ENCODE assay signal across 25 mouse cellular contexts in the genomic region with DNA sequence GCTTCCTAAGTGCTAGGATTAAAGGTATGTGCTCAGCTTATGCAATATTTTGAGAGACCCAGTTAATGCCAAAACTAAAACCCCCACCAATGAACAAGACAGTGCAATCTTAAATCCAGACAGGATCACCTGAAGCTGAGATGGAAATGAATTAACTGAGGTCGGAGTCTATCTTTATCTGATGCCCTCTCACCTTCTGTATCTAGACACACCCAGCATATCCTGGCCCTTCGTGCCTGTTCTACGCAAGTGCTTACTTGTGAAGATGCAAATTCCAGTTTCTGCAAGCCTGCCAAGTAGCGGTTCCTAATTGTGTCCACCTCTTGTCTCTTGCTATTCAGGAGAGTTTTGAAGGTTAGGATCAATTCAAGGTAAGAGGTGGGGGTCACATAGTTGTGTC.
A peak's percentile ranks its signal among the peaks of the same experiment; 100 is the strongest.
DNase-seq lines count a peak whose midpoint lies in the region; ATAC-seq and TF ChIP-seq lines count a peak whose summit lies in the region.
"Had no signal": no experiment of that assay in that cellular context is flagged by ENCODE, and none has a peak within 500 bp of the region (broad histone marks: within the 10 kb centered on the region; RNA-seq: fewer than 3 reads in every experiment).

No protein-coding gene starts in this region.

- no peaks in the 10 kb centered on the region for H3K36me3 ChIP-seq in liver, adult 2 months (ENCODE audit: control insufficient read depth, insufficient read depth, low read length)
- no peaks in the 10 kb centered on the region for H3K36me3 ChIP-seq in liver, postnatal 0 days (replicated peaks; ENCODE audit: insufficient read depth, low read length)
- H3K36me3 ChIP-seq: embryonic facial prominence, embryonic 13.5 days; embryonic facial prominence, embryonic 15.5 days; forebrain, embryonic 10.5 days; forebrain, embryonic 12.5 days; G1E had no signal

- no peak for TF ChIP-seq POLR2A in liver, adult 2 months (IDR thresholded peaks at IDR 0.05; ENCODE audit: extremely low read depth, insufficient read depth, low read length)
- no peak for TF ChIP-seq POLR2A in cerebellum, adult 2 months (IDR thresholded peaks at IDR 0.05; ENCODE audit: borderline replicate concordance, insufficient read depth, low read length)

- H3K79me2 ChIP-seq in liver, adult 2 months (ENCODE audit: control insufficient read depth, insufficient read depth, low read length) = no peaks in the 10 kb centered on the region

- no peaks in the 10 kb centered on the region for H3K27me3 ChIP-seq in liver, adult 2 months (ENCODE audit: control insufficient read depth, insufficient read depth, low read length)
- H3K27me3 ChIP-seq in liver, postnatal 0 days (ENCODE audit: insufficient read depth, low read length) = no peaks in the 10 kb centered on the region
- no peaks in the 10 kb centered on the region for H3K27me3 ChIP-seq in cerebellum, adult 2 months (ENCODE audit: control insufficient read depth, insufficient read depth, low read length)
- H3K27me3 ChIP-seq: CH12.LX; embryonic facial prominence, embryonic 13.5 days; embryonic facial prominence, embryonic 15.5 days; forebrain, embryonic 12.5 days; Patski had no signal

- peaks cover 26% of the 10 kb centered on the region for H3K4me1 ChIP-seq in liver, adult 2 months (ENCODE audit: control insufficient read depth, insufficient read depth, low read length)
- no peaks in the 10 kb centered on the region for H3K4me1 ChIP-seq in liver, postnatal 0 days (ENCODE audit: insufficient read depth)
- no peaks in the 10 kb centered on the region for H3K4me1 ChIP-seq in cerebellum, adult 2 months (ENCODE audit: control insufficient read depth, insufficient read depth, low read length)
- H3K4me1 ChIP-seq: embryonic facial prominence, embryonic 13.5 days; embryonic facial prominence, embryonic 15.5 days; forebrain, embryonic 10.5 days; forebrain, embryonic 12.5 days had no signal

- peak overlapping the region; percentile 90 for H3K27ac ChIP-seq in liver, adult 2 months (replicated peaks; ENCODE audit: insufficient read depth, low read depth, low read length)
- H3K27ac ChIP-seq in liver, postnatal 0 days (ENCODE audit: low read depth) = no peak overlapping the region
- no peak overlapping the region for H3K27ac ChIP-seq in cerebellum, adult 2 months (ENCODE audit: insufficient read depth, low read length)
- H3K27ac ChIP-seq: embryonic facial prominence, embryonic 13.5 days; embryonic facial prominence, embryonic 15.5 days; forebrain, embryonic 10.5 days; forebrain, embryonic 12.5 days had no signal

- ATAC-seq in liver, postnatal 0 days = no peak
- ATAC-seq: CD4-positive, CD25-positive, alpha-beta regulatory T cell, adult 4 months; forebrain, embryonic 14.5 days; forebrain, embryonic 16.5 days; Patski had no signal

- DNase-seq in heart, adult 11 months = peak; percentile 83
- no peak for DNase-seq in heart, adult 9 months (ENCODE audit: low spot score in 2 of 2)
- DNase-seq in liver, adult 2 months (ENCODE audit: extremely low read depth, low read depth, low spot score) = peak; percentile 81
- no peak for DNase-seq in liver, postnatal 0 days
- no peak for DNase-seq in cerebellum, adult 2 months
- DNase-seq: adrenal gland, adult 2 months; adrenal gland, postnatal 25 days; B cell, adult 2 months; cerebellum, adult 11-12 months; cerebellum, adult 8-10 months; cerebellum, adult 9-11 months; cerebellum, postnatal 14 days; cerebellum, postnatal 36 days; embryo, embryonic 11 days had no signal

- TF ChIP-seq CTCF in liver, adult 2 months (IDR thresholded peaks at IDR 0.05; ENCODE audit: low read depth, low read length) = no peak
- no peak for TF ChIP-seq CTCF in liver, postnatal 0 days (IDR thresholded peaks at IDR 0.05; ENCODE audit: low read depth)
- TF ChIP-seq CTCF in cerebellum, adult 2 months (IDR thresholded peaks at IDR 0.05; ENCODE audit: borderline replicate concordance, insufficient read depth, low read depth, low read length) = no peak

- no peak overlapping the region for H3K9ac ChIP-seq in liver, adult 2 months (ENCODE audit: low read depth, low read length)
- no peak overlapping the region for H3K9ac ChIP-seq in liver, postnatal 0 days (replicated peaks)
- H3K9ac ChIP-seq: embryonic facial prominence, embryonic 13.5 days; embryonic facial prominence, embryonic 15.5 days; forebrain, embryonic 12.5 days had no signal

- H3K9me3 ChIP-seq in liver, postnatal 0 days (ENCODE audit: low read length) = no peaks in the 10 kb centered on the region
- H3K9me3 ChIP-seq: embryonic facial prominence, embryonic 13.5 days; embryonic facial prominence, embryonic 15.5 days; forebrain, embryonic 10.5 days; forebrain, embryonic 12.5 days; G1E had no signal

- no peak for TF ChIP-seq EP300 in liver, postnatal 0 days (IDR thresholded peaks at IDR 0.05; ENCODE audit: low read depth)

- no peak overlapping the region for H3K4me2 ChIP-seq in liver, postnatal 0 days (ENCODE audit: low read depth, low read length)
- H3K4me2 ChIP-seq: embryonic facial prominence, embryonic 13.5 days; embryonic facial prominence, embryonic 15.5 days; forebrain, embryonic 12.5 days had no signal

- no peak overlapping the region for H3K4me3 ChIP-seq in liver, adult 2 months (ENCODE audit: insufficient read depth, low read depth, low read length)
- no peak overlapping the region for H3K4me3 ChIP-seq in liver, postnatal 0 days (ENCODE audit: low read depth, low read length)
- H3K4me3 ChIP-seq in cerebellum, adult 2 months (replicated peaks; ENCODE audit: insufficient read depth, low read depth, low read length) = no peak overlapping the region
- H3K4me3 ChIP-seq: embryonic facial prominence, embryonic 13.5 days; embryonic facial prominence, embryonic 15.5 days; erythroblast, embryonic 14.5 days; forebrain, embryonic 10.5 days; forebrain, embryonic 12.5 days had no signal

- 34% methylated on average over 4 of the region's 4 CpGs for WGBS in liver, adult 2 months
- 73% methylated on average over 4 of the region's 4 CpGs for WGBS in liver, postnatal 0 days (ENCODE audit: insufficient replicate concordance)
- 94% methylated on average over 4 of the region's 4 CpGs for WGBS in cerebellum, adult 2 months

Comparison
In these comparisons a context has a peak if more than half of its experiments do, and no peak if none do; other contexts are left out.
1. DNase-seq: peak in heart, adult 11 months (single experiment) and liver, adult 2 months (single experiment); none in heart, adult 9 months (0 of 2), liver, postnatal 0 days (single experiment) and cerebellum, adult 2 months (0 of 2).